Mouse (Mus musculus): ENCODE measurements around the gene Foxk1. TPM values are rescaled to one million over a fixed set of nuclear protein-coding genes. Genes with fewer than 3 reads are reported as not detected.

The Foxk1 gene
- polyA plus RNA-seq, 1 experiment from 2014 or later = 3.7 TPM

DNA sequence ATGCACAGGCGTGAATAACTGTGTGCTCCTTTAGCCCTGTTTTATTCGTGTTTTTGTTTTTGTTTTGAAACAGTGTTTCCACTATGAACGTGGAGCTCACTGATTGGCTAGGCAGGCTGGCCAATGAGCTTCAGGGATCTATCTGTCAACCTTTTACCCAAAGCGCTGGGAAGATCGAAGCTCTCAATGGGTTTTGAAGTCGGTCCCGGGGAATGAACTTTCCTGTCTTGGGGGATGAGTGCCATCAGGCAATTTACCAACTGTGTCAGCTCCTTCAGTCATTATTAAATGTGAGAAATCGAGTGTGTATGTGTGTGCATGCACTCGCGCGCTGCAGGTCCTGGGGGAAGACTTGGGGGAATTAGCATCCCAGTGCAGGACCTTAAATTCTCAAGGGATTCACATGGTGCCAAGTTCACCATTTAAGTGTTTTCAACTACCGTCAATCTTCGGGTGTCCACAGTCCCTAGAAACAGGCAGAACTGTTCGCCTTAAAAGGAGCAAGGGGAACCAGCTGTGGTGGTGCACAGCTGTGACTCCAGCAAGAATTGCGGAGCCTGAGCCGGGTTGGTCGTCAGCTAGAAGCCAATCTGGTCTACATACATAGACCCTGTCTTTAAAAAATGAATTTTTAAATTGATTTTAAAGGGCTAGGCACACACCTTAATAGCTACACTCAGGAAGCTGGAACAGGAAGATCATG, 965 bp upstream of the Foxk1 start:
- 35% methylated on average over 17 of the region's 17 CpGs for WGBS
- H3K9me3 ChIP-seq (replicated peaks) = no peaks in the 10 kb centered on the region
- peak overlapping the region; percentile 95 for H3K27ac ChIP-seq (replicated peaks)
- peaks cover 64% of the 10 kb centered on the region for H3K4me1 ChIP-seq
- H3K27me3 ChIP-seq (ENCODE audit: low read depth, poor library complexity, severe bottlenecking) = no peaks in the 10 kb centered on the region
- H3K4me3 ChIP-seq = peak overlapping the region; percentile 96
- no peak for DNase-seq (ENCODE audit: low spot score)
- peaks cover 15% of the 10 kb centered on the region for H3K36me3 ChIP-seq

DNA sequence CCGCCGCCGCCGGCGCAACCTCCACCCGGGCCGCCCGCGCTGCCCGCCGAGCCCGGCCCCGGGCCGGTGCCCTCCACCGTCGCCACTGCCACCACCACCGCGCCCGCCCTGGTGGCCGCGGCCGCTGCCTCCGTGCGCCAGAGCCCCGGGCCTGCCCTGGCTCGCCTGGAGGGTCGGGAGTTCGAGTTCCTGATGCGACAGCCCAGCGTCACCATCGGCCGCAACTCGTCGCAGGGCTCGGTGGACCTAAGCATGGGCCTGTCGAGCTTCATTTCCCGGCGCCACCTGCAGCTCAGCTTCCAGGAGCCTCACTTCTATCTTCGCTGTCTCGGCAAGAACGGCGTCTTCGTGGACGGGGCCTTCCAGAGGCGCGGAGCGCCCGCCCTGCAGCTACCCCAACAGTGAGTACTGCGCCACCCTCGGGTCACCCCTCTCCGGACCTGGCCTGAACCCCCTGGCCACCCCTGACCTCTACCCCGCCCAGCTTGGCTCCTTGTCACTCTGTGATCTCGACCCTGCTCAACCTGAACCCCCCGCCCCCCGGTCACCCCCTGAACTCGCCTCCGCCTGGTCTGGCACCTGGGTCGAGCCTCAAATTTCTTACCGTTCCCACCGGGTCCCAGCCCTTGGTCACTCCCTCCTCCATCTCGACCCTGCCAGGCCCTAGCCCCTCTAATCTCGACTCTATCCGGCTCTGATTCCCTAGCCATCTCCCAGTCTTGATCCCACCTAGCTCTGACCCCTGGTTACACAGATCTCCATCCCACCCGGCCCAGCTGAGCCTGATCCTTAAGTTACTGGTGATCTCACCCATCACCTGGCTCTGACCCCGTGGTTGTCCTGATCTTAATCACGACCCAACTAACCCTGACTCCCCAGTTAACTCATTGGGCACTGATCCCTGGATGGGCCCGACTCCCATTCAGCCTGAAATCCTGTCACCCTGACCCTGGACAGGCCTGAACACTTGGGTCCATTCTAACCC, 636 bp downstream of the Foxk1 start:
- WGBS = 1% methylated on average over 67 of the region's 67 CpGs
- Histone ChIP-seq H3K27me3 (ENCODE audit: low read depth, poor library complexity, severe bottlenecking) (no peaks in the 10 kb centered on the region), H3K4me1 (peaks cover 64% of the 10 kb centered on the region), H3K27ac (replicated peaks) (peak overlapping the region; percentile 95), H3K36me3 (peaks cover 31% of the 10 kb centered on the region), H3K4me3 (peak overlapping the region; percentile 96), H3K9me3 (replicated peaks) (no peaks in the 10 kb centered on the region)
- no peak for DNase-seq (ENCODE audit: low spot score)

DNA sequence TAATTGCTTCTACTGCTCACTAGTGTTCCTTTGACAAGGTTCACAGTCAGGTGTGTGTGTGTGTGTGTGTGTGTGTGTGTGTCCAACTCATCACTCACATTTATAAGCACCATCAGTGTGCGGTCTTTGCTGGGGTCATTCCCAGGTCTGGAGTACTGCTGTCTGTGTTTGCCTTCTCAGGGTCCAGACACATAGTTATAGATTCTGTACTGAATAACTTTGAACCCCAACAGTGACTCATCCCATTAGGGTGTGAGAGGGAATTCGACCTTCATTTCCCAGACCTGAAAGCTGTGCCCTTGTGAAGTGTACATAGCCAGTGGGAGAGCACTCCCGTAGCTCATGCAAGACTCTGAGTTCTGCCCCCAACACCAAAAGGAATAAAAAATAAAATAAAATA, 2.4 kb downstream of the Foxk1 start:
- no peak for DNase-seq (ENCODE audit: low spot score)
- H3K4me1 ChIP-seq = peaks cover 75% of the 10 kb centered on the region
- H3K36me3 ChIP-seq = peaks cover 47% of the 10 kb centered on the region
- no peaks in the 10 kb centered on the region for H3K27me3 ChIP-seq (ENCODE audit: low read depth, poor library complexity, severe bottlenecking)
- 90% methylated on average over 3 of the region's 3 CpGs for WGBS
- peak overlapping the region; percentile 96; the same call in 1 of the 2 replicates for H3K4me3 ChIP-seq
- H3K27ac ChIP-seq (replicated peaks) = no peak overlapping the region
- no peaks in the 10 kb centered on the region for H3K9me3 ChIP-seq (replicated peaks)

DNA sequence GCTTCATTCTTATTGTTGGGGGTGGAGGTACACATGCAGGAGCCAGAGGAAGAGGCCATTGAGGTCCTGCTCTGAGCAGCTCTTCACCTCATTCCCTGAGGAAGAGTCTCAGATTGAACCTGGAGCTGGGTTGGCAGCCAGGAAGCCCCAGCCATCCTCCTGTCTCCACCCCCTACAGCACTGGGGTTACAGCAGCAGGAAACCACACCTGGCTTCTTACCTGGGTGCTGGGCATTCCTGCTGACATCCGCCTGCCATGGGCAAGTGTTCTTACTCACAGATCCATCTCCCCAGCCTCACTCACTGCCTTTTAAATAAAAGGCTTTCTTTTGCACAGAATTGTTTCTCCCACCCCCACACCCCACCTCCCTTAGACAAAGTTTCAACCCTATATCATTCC, 3.0 kb downstream of the Foxk1 start:
- no peaks in the 10 kb centered on the region for H3K9me3 ChIP-seq (replicated peaks)
- 0 out of 2 replicates have a peak overlapping the region, but pooled peaks have one; percentile 1 for H3K27ac ChIP-seq (replicated peaks)
- H3K27me3 ChIP-seq (ENCODE audit: low read depth, poor library complexity, severe bottlenecking) = no peaks in the 10 kb centered on the region
- H3K4me3 ChIP-seq = no peak overlapping the region
- WGBS = 85% methylated on average over 1 of the region's 1 CpGs
- H3K36me3 ChIP-seq = peaks cover 47% of the 10 kb centered on the region
- no peak for DNase-seq (ENCODE audit: low spot score)
- peaks cover 77% of the 10 kb centered on the region for H3K4me1 ChIP-seq

DNA sequence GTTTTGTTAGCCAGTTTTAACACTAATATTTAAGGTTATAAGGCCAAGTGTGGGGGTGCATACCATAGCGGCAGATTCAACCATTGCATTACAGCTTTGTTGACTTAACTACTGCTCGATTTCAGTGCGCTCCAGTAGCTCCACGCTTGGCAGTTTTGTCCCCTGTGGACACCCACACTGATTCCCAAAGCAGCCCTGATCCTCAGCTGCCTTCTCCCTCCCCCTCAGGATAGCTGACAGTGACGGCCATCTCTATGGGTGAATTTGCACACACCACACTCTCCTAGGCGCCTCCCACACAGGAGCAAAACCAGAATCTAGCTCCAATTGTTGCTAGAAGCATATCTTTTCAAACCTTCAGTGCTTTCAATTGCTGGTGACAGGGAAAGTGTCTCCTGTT, 4.1 kb downstream of the Foxk1 start:
- 79% methylated on average over 6 of the region's 6 CpGs for WGBS
- Histone ChIP-seq H3K36me3 (peaks cover 49% of the 10 kb centered on the region), H3K9me3 (replicated peaks) (no peaks in the 10 kb centered on the region), H3K27ac (replicated peaks) (no peak overlapping the region), H3K4me1 (peaks cover 82% of the 10 kb centered on the region), H3K27me3 (ENCODE audit: low read depth, poor library complexity, severe bottlenecking) (no peaks in the 10 kb centered on the region), H3K4me3 (no peak overlapping the region)
- DNase-seq (ENCODE audit: low spot score) = no peak

DNA sequence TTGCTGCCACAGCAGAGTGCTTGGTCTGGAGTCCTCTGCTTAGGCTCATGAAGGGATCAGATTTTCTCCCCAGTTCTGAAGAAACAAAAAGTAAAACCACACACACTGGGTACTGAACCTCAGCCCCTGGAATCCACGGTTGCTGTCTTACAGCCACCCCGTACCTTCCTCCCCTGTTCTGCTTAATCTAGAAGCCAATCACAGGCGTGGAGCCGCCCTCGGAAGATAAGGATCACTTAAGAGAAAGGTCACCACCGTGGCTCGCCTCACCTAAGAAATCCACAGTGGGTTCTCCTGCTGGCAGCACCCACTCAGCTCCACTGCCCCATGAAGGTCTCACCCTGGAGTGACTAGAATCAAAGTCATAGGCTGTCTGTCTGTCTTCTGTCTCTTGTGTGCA, 5.1 kb downstream of the Foxk1 start:
- H3K4me1 ChIP-seq = peaks cover 82% of the 10 kb centered on the region
- no peaks in the 10 kb centered on the region for H3K9me3 ChIP-seq (replicated peaks)
- 89% methylated on average over 7 of the region's 7 CpGs for WGBS
- H3K27me3 ChIP-seq (ENCODE audit: low read depth, poor library complexity, severe bottlenecking) = no peaks in the 10 kb centered on the region
- H3K4me3 ChIP-seq = no peak overlapping the region
- no peak overlapping the region for H3K27ac ChIP-seq (replicated peaks)
- DNase-seq (ENCODE audit: low spot score) = no peak
- peaks cover 58% of the 10 kb centered on the region for H3K36me3 ChIP-seq

DNA sequence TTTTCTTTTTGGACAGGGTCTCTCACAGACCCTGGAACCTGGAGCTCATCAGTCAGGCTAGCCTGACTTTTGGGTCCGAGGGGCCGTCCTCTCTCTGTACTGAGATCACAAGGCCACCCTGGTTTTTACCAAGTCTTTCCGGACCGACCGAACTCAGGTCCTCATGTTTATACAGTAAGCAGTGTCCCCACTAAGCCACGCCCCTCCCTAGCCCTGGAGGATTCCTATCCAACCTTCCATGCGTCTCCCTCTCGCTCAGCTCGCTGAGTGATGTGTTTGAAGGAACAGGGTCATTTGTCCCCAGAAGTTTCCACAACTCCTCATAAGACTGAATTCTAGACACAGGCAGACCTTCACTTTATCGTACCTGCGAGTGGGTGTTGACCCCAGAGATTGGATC, 5.6 kb downstream of the Foxk1 start:
- Histone ChIP-seq H3K9me3 (replicated peaks) (no peaks in the 10 kb centered on the region), H3K36me3 (peaks cover 62% of the 10 kb centered on the region), H3K4me3 (no peak overlapping the region), H3K4me1 (peaks cover 78% of the 10 kb centered on the region), H3K27me3 (ENCODE audit: low read depth, poor library complexity, severe bottlenecking) (no peaks in the 10 kb centered on the region), H3K27ac (replicated peaks) (no peak overlapping the region)
- no peak for DNase-seq (ENCODE audit: low spot score)
- 78% methylated on average over 11 of the region's 11 CpGs for WGBS

DNA sequence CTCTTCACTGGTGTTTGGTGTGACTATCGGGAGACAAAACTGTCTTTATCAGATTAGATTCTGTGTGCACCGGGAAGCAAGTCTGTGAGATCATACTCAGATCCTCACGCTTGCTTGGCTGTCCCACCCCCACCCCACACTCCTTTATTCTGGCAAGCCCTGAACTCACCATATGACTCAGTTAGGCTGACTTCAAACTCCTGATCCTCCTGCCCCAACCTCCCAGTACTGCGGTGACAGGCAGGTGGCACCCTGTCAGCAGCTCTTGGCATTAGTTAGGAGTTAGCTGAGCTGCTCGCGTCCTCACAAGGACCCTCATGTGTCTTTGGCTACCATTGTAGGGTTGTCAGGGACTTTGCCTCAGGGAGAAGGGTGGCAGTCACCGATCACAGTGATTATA, 6.1 kb downstream of the Foxk1 start:
- Histone ChIP-seq H3K4me1 (peaks cover 76% of the 10 kb centered on the region), H3K9me3 (replicated peaks) (no peaks in the 10 kb centered on the region), H3K36me3 (peaks cover 66% of the 10 kb centered on the region), H3K4me3 (no peak overlapping the region), H3K27me3 (ENCODE audit: low read depth, poor library complexity, severe bottlenecking) (no peaks in the 10 kb centered on the region), H3K27ac (replicated peaks) (no peak overlapping the region)
- DNase-seq (ENCODE audit: low spot score) = no peak
- 90% methylated on average over 7 of the region's 7 CpGs for WGBS

DNA sequence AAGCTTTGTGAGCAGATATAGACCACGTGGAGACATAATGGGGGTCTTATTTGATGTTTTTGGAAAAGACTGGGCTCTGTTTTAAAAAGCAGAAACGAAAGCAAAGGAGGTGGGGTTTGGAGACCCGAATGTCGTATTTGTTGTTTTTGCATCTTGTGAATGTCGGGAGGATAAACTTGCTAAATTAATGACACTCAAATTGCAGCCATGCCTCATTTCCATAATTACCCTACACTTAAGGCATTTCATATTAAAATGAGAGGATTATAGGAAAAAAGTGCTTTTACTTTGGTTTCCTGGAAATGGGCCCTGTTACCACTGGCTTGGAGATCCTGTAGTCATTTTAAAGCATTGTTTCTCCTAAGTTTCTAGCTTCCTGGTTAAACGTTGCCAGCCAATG, 7.9 kb downstream of the Foxk1 start:
- Histone ChIP-seq H3K4me1 (peaks cover 77% of the 10 kb centered on the region), H3K4me3 (no peak overlapping the region), H3K27me3 (ENCODE audit: low read depth, poor library complexity, severe bottlenecking) (no peaks in the 10 kb centered on the region), H3K36me3 (peaks cover 65% of the 10 kb centered on the region), H3K27ac (replicated peaks) (no peak overlapping the region), H3K9me3 (replicated peaks) (no peaks in the 10 kb centered on the region)
- DNase-seq (ENCODE audit: low spot score) = no peak
- 77% methylated on average over 6 of the region's 6 CpGs for WGBS

DNA sequence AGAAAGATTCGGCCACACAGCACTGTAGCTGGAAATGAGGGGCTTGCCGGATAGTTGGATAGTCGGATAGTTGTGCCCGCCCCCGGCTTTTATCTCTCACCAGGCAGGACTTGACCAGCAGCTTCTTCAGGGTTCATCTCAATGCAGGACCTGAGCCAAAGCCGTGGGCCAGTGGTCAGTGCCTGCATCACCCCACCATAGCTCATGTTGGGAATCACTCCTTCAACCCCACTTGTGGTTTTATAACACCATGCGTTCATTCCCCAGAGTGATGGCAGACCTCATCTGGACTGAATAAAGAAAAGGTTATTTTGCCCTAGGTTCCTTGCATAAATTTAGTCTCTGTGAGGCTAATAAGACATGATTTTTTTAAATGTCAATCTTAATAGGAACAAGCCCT, 9.1 kb downstream of the Foxk1 start:
- WGBS = 54% methylated on average over 7 of the region's 7 CpGs
- Histone ChIP-seq H3K4me1 (peaks cover 78% of the 10 kb centered on the region), H3K9me3 (replicated peaks) (no peaks in the 10 kb centered on the region), H3K4me3 (no peak overlapping the region), H3K27ac (replicated peaks) (peak overlapping the region; percentile 33; the same call in 1 of the 2 replicates), H3K27me3 (ENCODE audit: low read depth, poor library complexity, severe bottlenecking) (no peaks in the 10 kb centered on the region), H3K36me3 (peaks cover 60% of the 10 kb centered on the region)
- no peak for DNase-seq (ENCODE audit: low spot score)

DNA sequence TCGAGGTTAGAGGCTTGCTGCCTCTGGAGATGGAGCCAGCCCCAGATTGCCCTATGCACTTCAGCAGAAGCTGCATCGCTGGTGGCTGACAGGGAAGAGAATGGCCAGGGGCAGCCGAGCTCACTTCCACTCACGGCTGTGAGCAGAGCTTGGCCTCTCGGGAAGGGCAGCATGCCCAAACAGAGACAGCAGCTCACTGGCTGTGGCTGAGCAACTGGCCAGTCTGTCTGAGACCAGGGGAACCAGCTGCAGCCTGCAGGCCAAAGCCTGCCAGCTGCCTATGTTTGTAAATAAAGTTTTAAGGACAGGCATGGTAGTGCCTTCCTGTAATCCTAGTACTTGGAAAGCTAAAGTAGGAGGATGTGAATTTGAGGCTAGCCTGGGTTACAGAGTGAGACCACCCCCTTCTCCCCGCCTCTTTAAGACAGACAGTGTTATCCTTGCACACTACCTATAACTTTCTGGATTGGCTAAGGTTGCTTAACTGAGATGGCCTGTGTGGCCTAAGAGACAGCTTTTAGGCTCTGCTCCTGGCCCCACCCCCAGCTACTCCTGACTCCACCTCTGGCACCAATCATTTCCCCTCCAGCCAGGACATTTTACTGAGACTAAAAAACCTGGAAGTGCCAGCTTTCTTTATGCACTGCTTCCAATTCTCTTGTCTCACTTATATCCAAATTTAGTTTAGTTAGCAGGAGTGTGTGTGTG, 11.5 kb downstream of the Foxk1 start:
- H3K36me3 ChIP-seq = peaks cover 42% of the 10 kb centered on the region
- no peak for DNase-seq (ENCODE audit: low spot score)
- no peaks in the 10 kb centered on the region for H3K9me3 ChIP-seq (replicated peaks)
- H3K4me3 ChIP-seq = no peak overlapping the region
- H3K4me1 ChIP-seq = peaks cover 85% of the 10 kb centered on the region
- WGBS = 64% methylated on average over 6 of the region's 6 CpGs
- H3K27ac ChIP-seq (replicated peaks) = peak overlapping the region; percentile 57
- no peaks in the 10 kb centered on the region for H3K27me3 ChIP-seq (ENCODE audit: low read depth, poor library complexity, severe bottlenecking)

DNA sequence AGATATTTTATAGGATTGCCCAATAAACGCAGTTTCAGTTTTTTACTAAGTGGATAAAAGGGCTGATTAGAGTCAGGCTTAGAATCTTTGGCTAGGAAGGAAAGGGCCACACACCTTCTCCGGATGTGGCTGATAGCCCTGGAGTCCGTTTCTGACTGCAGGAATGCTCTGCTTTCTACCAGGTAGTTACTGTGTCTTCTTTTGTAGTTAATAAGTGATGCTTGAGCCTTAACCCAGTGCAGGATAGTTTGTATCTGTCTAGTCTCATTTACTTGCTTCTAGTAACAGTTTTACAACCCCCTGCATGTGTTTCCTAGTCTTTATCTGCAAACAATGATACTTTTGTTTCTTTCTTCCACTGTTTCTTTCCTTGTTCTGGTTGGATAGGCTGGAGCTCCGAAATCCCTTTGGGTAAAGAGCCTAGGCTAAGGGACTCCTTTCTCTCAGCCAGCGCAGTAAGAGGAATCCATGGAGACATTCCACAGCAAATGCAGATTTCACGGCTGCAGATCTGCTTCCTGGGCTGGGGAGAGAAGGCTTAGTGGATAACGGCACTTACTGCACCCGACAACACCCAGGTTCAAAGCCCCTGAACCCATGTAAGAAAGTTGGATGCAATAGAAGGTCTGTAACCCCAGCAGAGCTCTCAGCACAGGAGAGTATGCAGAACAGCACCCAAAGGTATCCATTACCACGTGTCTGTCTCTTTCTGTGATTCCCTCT, 12.6 kb downstream of the Foxk1 start:
- no peaks in the 10 kb centered on the region for H3K27me3 ChIP-seq (ENCODE audit: low read depth, poor library complexity, severe bottlenecking)
- H3K4me1 ChIP-seq = peaks cover 83% of the 10 kb centered on the region
- no peaks in the 10 kb centered on the region for H3K9me3 ChIP-seq (replicated peaks)
- 23% methylated on average over 9 of the region's 9 CpGs for WGBS
- H3K36me3 ChIP-seq = peaks cover 43% of the 10 kb centered on the region
- no peak overlapping the region for H3K4me3 ChIP-seq
- peak; percentile 46 for DNase-seq (ENCODE audit: low spot score)
- peak overlapping the region; percentile 58; the same call in 1 of the 2 replicates for H3K27ac ChIP-seq (replicated peaks)
